Mouse (Mus musculus) stomach, postnatal 0 days (tissue): ENCODE measurements at regions not wholly inside any gene's neighbourhood (a gene's known extent, or its start where the extent isn't known, plus 50 kb on each side); places are given as distances from the start of the nearest gene placed in this dataset.

Experiments used
- ATAC-seq: fragments of 200-750 bp; cut with Nextera tagmentation; 2 replicates; pipeline ENCODE4 v1.8.0; 2017; ENCODE audit not compliant: low FRiP score, low TSS enrichment
- DNase-seq: peaks from one replicate; pipeline ENCODE4 v3.0.0-alpha.2; 2016; ENCODE audit warnings: low spot score
- H3K27ac ChIP-seq: fragments of 300-500 bp; sonication (generic); replicated peaks from 2 replicates; pipeline ENCODE4 v1.5.1; 2014; ENCODE audit warnings: mild to moderate bottlenecking, control low read depth
- H3K27me3 ChIP-seq: fragments of 300-500 bp; sonication (generic); 2 replicates; pipeline ENCODE4 v1.6.1; 2014; ENCODE audit warnings: low read length; ENCODE audit not compliant: control insufficient read depth, insufficient read depth
- H3K36me3 ChIP-seq: fragments of 300-500 bp; sonication (generic); 2 replicates; pipeline ENCODE4 v1.6.1; 2014; ENCODE audit warnings: low read length, mixed read lengths; ENCODE audit not compliant: control insufficient read depth, insufficient read depth
- H3K4me1 ChIP-seq: fragments of 300-500 bp; sonication (generic); replicated peaks from 2 replicates; pipeline ENCODE4 v1.6.1; 2014; ENCODE audit warnings: antibody characterized with exemption; ENCODE audit not compliant: control insufficient read depth, insufficient read depth
- H3K4me2 ChIP-seq: fragments of 300-500 bp; sonication (generic); replicated peaks from 2 replicates; pipeline ENCODE4 v1.6.1; 2014; ENCODE audit warnings: low read depth, mild to moderate bottlenecking, control low read depth, moderate library complexity
- H3K4me3 ChIP-seq: fragments of 300-500 bp; sonication (generic); 2 replicates; pipeline ENCODE4 v1.5.1; 2014; ENCODE audit warnings: low read depth, low read length, control low read depth
- H3K9ac ChIP-seq: fragments of 300-500 bp; sonication (generic); 2 replicates; pipeline ENCODE4 v1.6.1; 2014; ENCODE audit warnings: mild to moderate bottlenecking, low read length, control low read depth, mixed read lengths
- H3K9me3 ChIP-seq: fragments of 300-500 bp; sonication (generic); 2 replicates; pipeline ENCODE4 v1.6.1; 2016; ENCODE audit warnings: low read length; ENCODE audit not compliant: control insufficient read depth
- CTCF ChIP-seq: IDR thresholded peaks from 2 replicates; pipeline ENCODE4 v1.5.1; 2016; ENCODE audit warnings: antibody characterized with exemption, low read depth, mild to moderate bottlenecking, moderate library complexity
- EP300 ChIP-seq: optimal IDR thresholded peaks from 2 replicates; pipeline ENCODE3; 2016; ENCODE audit warnings: antibody characterized with exemption
- WGBS: fragments of 180-500 bp; shearing (Covaris S2); extraction: QIAGEN DNeasy Blood & Tissue Kit; methylation state at CpG from one replicate; pipeline ENCODE4 v1.1.7; 2014; 5-methylcytosine and 5-hydroxymethylcytosine counted together

DNA sequence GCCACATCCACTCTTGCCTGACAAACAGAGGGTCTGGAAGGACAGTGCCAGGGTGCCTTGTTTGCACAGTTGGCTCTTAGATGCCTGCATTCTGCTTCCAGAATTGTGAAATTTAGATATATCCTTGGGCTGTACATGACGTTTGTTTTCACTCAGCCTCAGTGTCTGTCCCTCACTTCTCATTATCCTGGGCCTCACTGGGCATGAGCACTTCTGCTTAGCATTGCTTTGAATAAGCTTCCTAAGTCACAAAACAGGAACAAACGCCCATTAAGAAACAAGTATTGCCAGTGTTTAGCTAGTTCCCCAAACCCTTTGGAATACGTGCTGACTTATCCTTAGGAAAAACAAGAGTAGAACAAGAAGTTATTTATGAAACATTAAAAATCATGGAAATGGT, 148.0 kb upstream of the Col8a1 start:
- 66% methylated on average over 3 of the region's 3 CpGs for WGBS
- DNase-seq: no peak
- no peak for ATAC-seq

DNA sequence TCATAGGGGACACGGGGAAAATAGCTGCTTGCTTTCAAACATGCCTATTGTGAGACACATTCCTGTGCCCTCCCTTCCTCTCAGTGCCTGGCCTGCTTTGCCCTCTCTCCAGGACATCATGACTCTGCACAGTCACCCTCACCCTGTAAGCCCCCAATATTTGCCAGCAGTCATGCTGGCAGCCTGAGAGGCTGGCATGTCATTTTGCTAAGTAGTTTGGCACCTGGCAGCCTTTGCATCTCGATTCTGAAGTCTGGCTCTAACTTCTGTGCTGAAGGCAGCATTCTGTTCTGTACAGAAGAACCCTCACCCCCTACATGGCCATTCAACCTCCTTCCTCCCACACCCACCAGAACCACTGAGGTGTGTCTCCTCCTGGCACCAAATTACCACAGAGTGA, 157.5 kb upstream of the Col8a1 start:
- Histone ChIP-seq H3K4me2 (no peak overlapping the region), H3K9ac (no peak overlapping the region), H3K9me3 (no peaks in the 10 kb centered on the region), H3K27me3 (no peaks in the 10 kb centered on the region), H3K36me3 (no peaks in the 10 kb centered on the region), H3K4me3 (no peak overlapping the region), H3K4me1 (no peaks in the 10 kb centered on the region), H3K27ac (no peak overlapping the region)
- ATAC-seq: no peak
- 55% methylated on average over 2 of the region's 2 CpGs for WGBS
- no peak for DNase-seq
- TF ChIP-seq CTCF: no peak
- TF ChIP-seq EP300: no peak

More for the DNA sequence above, 148.0 kb upstream of the Col8a1 start:
- H3K4me3 ChIP-seq: no peak overlapping the region
- H3K9ac ChIP-seq: no peak overlapping the region
- no peak overlapping the region for H3K27ac ChIP-seq
- TF ChIP-seq CTCF (no peak), EP300 (no peak)
- no peaks in the 10 kb centered on the region for H3K27me3 ChIP-seq
- no peaks in the 10 kb centered on the region for H3K36me3 ChIP-seq
- no peak overlapping the region for H3K4me2 ChIP-seq
- no peaks in the 10 kb centered on the region for H3K4me1 ChIP-seq
- no peaks in the 10 kb centered on the region for H3K9me3 ChIP-seq

DNA sequence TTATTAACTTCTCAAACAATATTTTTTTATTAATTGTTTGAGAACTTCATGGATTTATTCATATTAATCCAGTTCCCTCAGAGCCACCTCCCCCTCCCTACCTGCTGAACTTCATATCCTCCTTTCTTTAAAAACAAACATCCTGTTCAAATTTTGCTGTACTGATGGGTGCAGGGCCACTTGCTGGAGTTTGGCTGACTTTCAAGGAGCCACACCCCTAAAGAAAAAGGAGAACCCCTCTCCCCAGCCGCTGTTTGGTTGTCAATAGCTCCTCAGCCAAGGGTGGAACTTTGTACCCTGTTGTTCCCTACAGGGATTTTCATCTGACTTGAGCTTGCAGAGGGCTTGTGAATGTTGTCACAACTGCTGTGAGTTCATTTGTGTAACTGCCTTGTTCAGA, 160.0 kb upstream of the Col8a1 start:
- TF ChIP-seq EP300 (no peak), CTCF (no peak)
- Histone ChIP-seq H3K4me2 (no peak overlapping the region), H3K9me3 (no peaks in the 10 kb centered on the region), H3K27me3 (no peaks in the 10 kb centered on the region), H3K36me3 (no peaks in the 10 kb centered on the region), H3K9ac (no peak overlapping the region), H3K4me3 (no peak overlapping the region), H3K4me1 (no peaks in the 10 kb centered on the region), H3K27ac (no peak overlapping the region)
- peak; percentile 66; the same call in 1 of the 2 replicates for ATAC-seq
- WGBS: 46% methylated on average over 1 of the region's 1 CpGs
- peak; percentile 19 for DNase-seq

DNA sequence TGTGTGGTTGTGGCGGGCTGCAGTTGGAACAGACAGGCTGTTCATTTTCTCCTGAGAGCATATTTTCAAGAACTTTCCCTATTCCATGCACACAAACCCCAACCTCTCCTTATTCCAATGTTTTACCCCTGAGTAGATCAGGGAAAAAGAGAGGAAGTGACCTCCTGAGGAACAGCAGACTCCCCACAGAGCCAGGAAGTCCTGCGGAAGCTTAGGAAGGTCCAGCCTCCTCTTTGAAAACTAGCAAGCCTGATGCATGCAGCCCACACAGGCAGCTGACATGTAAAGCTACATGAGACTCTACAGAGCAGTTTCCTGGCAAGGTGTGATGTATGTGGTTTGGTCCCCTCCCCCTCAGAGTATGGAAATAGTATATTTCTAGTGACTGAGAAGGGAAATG, 160.9 kb upstream of the Col8a1 start:
- 72% methylated on average over 2 of the region's 2 CpGs for WGBS
- Histone ChIP-seq H3K36me3 (no peaks in the 10 kb centered on the region), H3K4me3 (no peak overlapping the region), H3K9ac (no peak overlapping the region), H3K9me3 (no peaks in the 10 kb centered on the region), H3K4me1 (no peaks in the 10 kb centered on the region), H3K27me3 (no peaks in the 10 kb centered on the region), H3K4me2 (no peak overlapping the region), H3K27ac (no peak overlapping the region)
- TF ChIP-seq EP300: no peak
- TF ChIP-seq CTCF: no peak
- ATAC-seq (no peak), DNase-seq (no peak)

DNA sequence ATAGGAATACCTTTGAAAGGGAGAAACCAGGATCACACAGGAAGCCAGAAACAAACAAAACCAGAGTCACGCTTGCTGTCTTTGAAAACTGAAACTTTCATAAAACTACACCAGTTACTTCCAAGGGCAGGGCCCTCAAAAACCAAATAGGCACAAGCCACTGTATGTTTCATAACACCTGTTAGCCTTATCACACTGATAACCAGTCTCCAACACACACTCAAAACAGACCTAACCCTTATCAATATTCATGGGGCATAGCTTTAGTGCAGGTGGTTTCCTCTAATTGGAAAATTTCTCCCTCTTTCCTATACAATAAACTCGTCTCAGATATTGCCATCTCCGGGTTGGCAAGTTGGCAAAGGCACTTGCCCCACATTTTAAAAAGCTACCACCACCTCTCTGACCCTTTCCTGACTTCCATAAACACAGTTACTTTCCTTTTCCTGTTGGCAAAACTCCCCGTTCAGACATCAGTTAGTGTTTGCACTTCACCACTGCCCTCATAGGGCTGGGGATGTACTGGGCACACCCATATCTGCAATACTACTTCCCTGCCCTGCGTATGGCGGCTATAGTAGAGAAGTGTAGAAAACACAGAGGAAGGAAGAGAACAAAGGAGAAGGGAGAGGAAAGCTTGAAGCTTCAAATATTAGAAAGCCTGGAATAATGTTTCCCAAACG, 169.1 kb upstream of the Col8a1 start:
- DNase-seq (peak; percentile 39), ATAC-seq (peak; percentile 95)
- Histone ChIP-seq H3K9me3 (no peaks in the 10 kb centered on the region), H3K4me2 (no peak overlapping the region), H3K4me3 (no peak overlapping the region), H3K9ac (no peak overlapping the region), H3K4me1 (no peaks in the 10 kb centered on the region), H3K27me3 (no peaks in the 10 kb centered on the region), H3K27ac (peak overlapping the region; percentile 13; the same call in 1 of the 2 replicates), H3K36me3 (no peaks in the 10 kb centered on the region)
- 48% methylated on average over 7 of the region's 7 CpGs for WGBS
- TF ChIP-seq CTCF (no peak), EP300 (no peak)

DNA sequence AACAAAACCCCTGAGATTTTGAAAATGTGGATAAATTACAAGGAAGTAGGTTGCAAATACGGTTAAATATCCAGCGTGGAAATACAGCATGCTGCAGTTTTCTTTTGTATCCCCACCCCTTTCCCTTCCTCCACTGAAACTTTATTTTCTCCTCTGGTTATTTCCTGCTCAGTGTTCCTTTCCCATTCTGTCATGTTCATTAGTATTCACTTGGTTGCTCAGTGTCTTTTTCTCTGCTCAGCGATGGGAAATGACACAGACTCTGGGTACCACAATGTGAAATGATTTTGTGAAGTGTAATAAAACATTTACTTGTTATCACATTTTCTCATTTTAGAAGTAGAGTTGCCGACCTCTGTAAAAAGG, 169.6 kb upstream of the Col8a1 start:
- DNase-seq (no peak), ATAC-seq (peak; percentile 66; the same call in 1 of the 2 replicates)
- Histone ChIP-seq H3K36me3 (no peaks in the 10 kb centered on the region), H3K9ac (no peak overlapping the region), H3K4me2 (no peak overlapping the region), H3K4me3 (no peak overlapping the region), H3K4me1 (no peaks in the 10 kb centered on the region), H3K9me3 (no peaks in the 10 kb centered on the region), H3K27ac (no peak overlapping the region), H3K27me3 (no peaks in the 10 kb centered on the region)
- TF ChIP-seq CTCF (no peak), EP300 (no peak)
- WGBS: 64% methylated on average over 4 of the region's 4 CpGs
